Mouse (Mus musculus): ENCODE data around the gene Tgm2.

DNA sequence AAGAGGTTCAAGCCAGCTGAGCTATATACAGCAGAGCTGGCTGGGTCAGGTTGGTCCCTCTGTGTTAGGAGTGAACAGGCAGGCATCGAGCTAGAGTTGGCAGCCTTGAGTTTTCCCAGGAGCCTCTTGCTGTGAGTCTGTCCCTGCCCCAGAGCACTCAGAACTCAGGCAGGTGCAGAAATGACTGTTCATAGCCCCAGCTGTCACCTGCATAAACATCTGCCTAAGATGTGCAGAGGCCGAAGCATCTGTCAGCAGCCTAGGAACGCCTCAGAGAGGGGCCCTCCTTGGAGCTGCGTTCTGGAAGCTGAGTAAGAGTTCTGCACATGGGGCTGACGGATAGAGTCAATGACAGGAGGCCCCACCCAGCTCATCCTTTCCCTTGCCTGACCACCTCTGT lies 31.3 kb downstream of the Tgm2 start:
- no peak for TF ChIP-seq CTCF (IDR thresholded peaks at IDR 0.05; ENCODE audit: extremely low read depth, insufficient read depth, low read length)
- no peak for TF ChIP-seq POLR2A (IDR thresholded peaks at IDR 0.05; ENCODE audit: extremely low read depth, insufficient read depth, low read length)
